Mouse (Mus musculus) kidney, adult 2 months (tissue): ENCODE measurements around the gene Wdr54. TPM values are rescaled to one million over a fixed set of nuclear protein-coding genes. Genes with fewer than 3 reads are reported as not detected.

Experiments
- DNase-seq: peaks from one replicate; pipeline ENCODE4 v3.0.0; 2021
- H3K27ac ChIP-seq: fragments of 200-500 bp; 2 replicates; pipeline ENCODE4 v1.5.1; 2012; ENCODE audit warnings: low read depth, low read length, control low read depth, inconsistent platforms; ENCODE audit not compliant: insufficient read depth
- H3K27me3 ChIP-seq: fragments of 200-500 bp; replicated peaks from 2 replicates; pipeline ENCODE4 v1.6.1; 2012; ENCODE audit warnings: mild to moderate bottlenecking, moderate library complexity, low read length, inconsistent platforms; ENCODE audit not compliant: control insufficient read depth, insufficient read depth
- H3K36me3 ChIP-seq: fragments of 200-500 bp; 2 replicates; pipeline ENCODE4 v1.6.1; 2012; ENCODE audit warnings: mild to moderate bottlenecking, moderate library complexity, low read length, inconsistent platforms; ENCODE audit not compliant: control insufficient read depth, insufficient read depth
- H3K4me1 ChIP-seq: fragments of 200-500 bp; 2 replicates; pipeline ENCODE4 v1.6.1; 2011; ENCODE audit warnings: low read length; ENCODE audit not compliant: control insufficient read depth, insufficient read depth
- H3K4me3 ChIP-seq: fragments of 200-500 bp; 2 replicates; pipeline ENCODE4 v1.5.1; 2011; ENCODE audit warnings: mild to moderate bottlenecking, low read depth, low read length, control low read depth; ENCODE audit not compliant: insufficient read depth
- CTCF ChIP-seq: fragments of 200-500 bp; conservative IDR thresholded peaks from 2 replicates; pipeline ENCODE4 v1.5.1; 2011; ENCODE audit warnings: low read depth, mild to moderate bottlenecking, control low read depth, low read length, moderate library complexity, mixed read lengths; ENCODE audit not compliant: insufficient read depth, insufficient read length
- POLR2A ChIP-seq: fragments of 200-500 bp; IDR thresholded peaks from one replicate; pipeline ENCODE4 v1.6.1; 2011; ENCODE audit warnings: low read depth, low read length, control low read depth
- WGBS: fragments of 180-500 bp; shearing (Covaris S2); methylation state at CpG from one replicate; pipeline ENCODE4 v1.1.7; 2018; 5-methylcytosine and 5-hydroxymethylcytosine counted together
- polyA plus RNA-seq: library from polyadenylated mRNA; depleted of rRNA; stranded (reverse); fragments of >200 nt; gene quantifications from 2 replicates; pipeline ENCODE4 v1.2.3, GENCODE M21; 2012; rRNA removed

Gene Wdr54
- polyA plus RNA-seq, 1 experiment: 4.7 TPM

GRCm38 (mm10) chr6:83101688-83102556, 54.3 kb downstream of the Wdr54 start:
- Histone ChIP-seq H3K27ac (peak overlapping the region; percentile 78), H3K27me3 (no peaks in the 10 kb centered on the region), H3K4me3 (peak overlapping the region; percentile 84), H3K36me3 (no peaks in the 10 kb centered on the region), H3K4me1 (peaks cover 19% of the 10 kb centered on the region)
- WGBS: under 1% methylated on average over 74 of the region's 74 CpGs
- peak; percentile 73 for DNase-seq
- peak; percentile 29; the same call in 1 of the 2 replicates for TF ChIP-seq CTCF
- peak; percentile 13 for TF ChIP-seq POLR2A

DNA sequence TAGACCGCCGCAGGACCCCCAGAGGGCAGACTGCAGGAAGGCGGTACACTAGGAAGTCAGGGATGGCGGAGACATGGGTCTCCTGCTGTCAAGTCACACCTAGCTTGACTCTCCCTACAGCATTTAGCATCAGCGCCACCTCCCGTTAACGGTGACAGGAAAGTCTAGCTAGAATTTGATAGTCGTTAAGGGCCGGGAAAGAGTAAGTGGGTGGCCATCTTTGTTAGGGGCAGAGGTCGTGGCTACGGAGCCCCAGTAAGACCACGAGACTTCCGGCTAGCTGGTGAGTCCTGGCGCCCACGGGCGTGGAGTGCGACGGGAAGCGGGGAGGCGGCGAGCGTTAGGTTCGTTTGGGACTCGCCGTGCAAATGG, 54.9 kb downstream of the Wdr54 start, which contains the start of the genes Ccdc142 and Gm42688:
TSS of gene Ccdc142 (plus strand) at position 286 of the 372 bp plus-strand sequence.
TSS of gene Gm42688 (plus strand) at position 302 of the 372 bp plus-strand sequence.
- no peaks in the 10 kb centered on the region for H3K27me3 ChIP-seq
- peak; percentile 96 for DNase-seq
- no peaks in the 10 kb centered on the region for H3K36me3 ChIP-seq
- TF ChIP-seq CTCF: peak; percentile 75
- no peak for TF ChIP-seq POLR2A
- H3K4me3 ChIP-seq: peak within 1 kb of the TSS; percentile 84
- peaks cover 19% of the 10 kb centered on the region for H3K4me1 ChIP-seq
- WGBS: under 1% methylated on average over 25 of the region's 25 CpGs
- H3K27ac ChIP-seq: peak within 1 kb of the TSS; percentile 79

Other genes with a start within 250 kb of the Wdr54 start
- gene Sema4f, start 216.6 kb downstream of the Wdr54 start, polyA plus RNA-seq: 0.12 and 0.28 TPM in 2 replicates
- 0.16 and 0.22 TPM in 2 replicates for gene M1ap, start 209.5 kb downstream of the Wdr54 start, polyA plus RNA-seq
- 4.3 and 4.5 TPM in 2 replicates for gene Dok1, start 122.9 kb downstream of the Wdr54 start, polyA plus RNA-seq
- gene Loxl3, start 122.2 kb downstream of the Wdr54 start, polyA plus RNA-seq: 3.1 and 3.6 TPM in 2 replicates
- 442 and 596 TPM in 2 replicates for gene Aup1, start 101.9 kb downstream of the Wdr54 start, polyA plus RNA-seq
- gene Htra2, start 101.1 kb downstream of the Wdr54 start, polyA plus RNA-seq: 39.6 and 40.2 TPM in 2 replicates
- gene Dqx1, start 98.6 kb downstream of the Wdr54 start, polyA plus RNA-seq: 8.8 and 11.0 TPM in 2 replicates
- 0.34 and 0.36 TPM in 2 replicates for gene Tlx2, start 86.1 kb downstream of the Wdr54 start, polyA plus RNA-seq
- gene Pcgf1, start 78.5 kb downstream of the Wdr54 start, polyA plus RNA-seq: 18.6 and 20.5 TPM in 2 replicates
- gene Lbx2, start 70.0 kb downstream of the Wdr54 start, polyA plus RNA-seq: 1.4 and 2.5 TPM in 2 replicates
- 3.0 and 5.9 TPM in 2 replicates for gene Ccdc142, start 54.8 kb downstream of the Wdr54 start, polyA plus RNA-seq
- 4.3 and 4.4 TPM in 2 replicates for gene Gm42688, start 54.8 kb downstream of the Wdr54 start, polyA plus RNA-seq
- gene Mrpl53, start 47.4 kb downstream of the Wdr54 start, polyA plus RNA-seq: 91.1 and 91.7 TPM in 2 replicates
- 35.5 and 42.3 TPM in 2 replicates for gene Mogs, start 40.9 kb downstream of the Wdr54 start, polyA plus RNA-seq
- 203 and 259 TPM in 2 replicates for gene Wbp1, start 34.8 kb downstream of the Wdr54 start, polyA plus RNA-seq
- 19.0 and 29.8 TPM in 2 replicates for gene Ino80b, start 31.0 kb downstream of the Wdr54 start, polyA plus RNA-seq
- gene Rtkn, start 20.9 kb downstream of the Wdr54 start, polyA plus RNA-seq: 73.6 and 96.1 TPM in 2 replicates
- 1.4 and 1.6 TPM in 2 replicates for gene 1700003E16Rik, start within 50 bp of the Wdr54 start, polyA plus RNA-seq
- 93.1 and 117 TPM in 2 replicates for gene Dctn1, start 9.5 kb upstream of the Wdr54 start, polyA plus RNA-seq
- gene Slc4a5, start 63.4 kb upstream of the Wdr54 start, polyA plus RNA-seq: 3.3 TPM in 2 replicates
- gene Mthfd2, start 169.5 kb upstream of the Wdr54 start, polyA plus RNA-seq: 2.3 and 2.4 TPM in 2 replicates
- 17.9 and 23.5 TPM in 2 replicates for gene Mob1a, start 169.6 kb upstream of the Wdr54 start, polyA plus RNA-seq
- 85.2 and 125 TPM in 2 replicates for gene Bola3, start 192.8 kb upstream of the Wdr54 start, polyA plus RNA-seq